Mouse (Mus musculus): ENCODE measurements around the gene Gm2115.

DNA sequence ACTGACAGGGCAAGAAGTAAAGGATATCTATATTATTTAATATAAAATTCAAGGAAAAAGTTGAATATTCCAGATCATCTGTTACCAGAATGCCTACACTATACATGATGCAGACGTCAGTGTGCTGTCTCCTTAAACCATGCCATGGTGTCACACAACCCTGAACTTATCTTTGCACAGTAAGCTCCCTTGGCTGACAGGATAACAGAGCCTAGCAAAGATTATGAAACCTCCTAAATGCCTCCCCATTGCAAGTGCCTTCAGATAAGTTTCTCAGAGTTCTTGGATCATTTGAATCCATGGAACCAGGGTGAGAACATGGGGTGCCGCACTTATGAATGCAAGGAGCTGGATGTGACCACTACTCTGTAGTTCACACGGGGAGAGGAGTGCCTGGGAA is 103.1 kb downstream of the Gm2115 start:
- TF ChIP-seq CTCF (IDR thresholded peaks at IDR 0.05; ENCODE audit: borderline replicate concordance, control insufficient read depth, extremely low read depth, insufficient read depth, low read length, poor library complexity) (no peak), POLR2A (IDR thresholded peaks at IDR 0.05; ENCODE audit: control insufficient read depth, extremely low read depth, insufficient read depth, low read length, poor library complexity) (no peak)

All from thymus, adult 2 months (tissue).